Mouse (Mus musculus): Measurements from ENCODE around the gene Gm2a. TPM values are rescaled to one million over a fixed set of nuclear protein-coding genes. Genes with fewer than 3 reads are reported as not detected.
"Not testable (repeated sequence)": the region's sequence is repeated elsewhere in the genome, so short reads cannot be mapped to it uniquely, and the experiment has no call there.

Gm2a gene
- polyA plus RNA-seq, 1 experiment from 2014 or later = 51.9 TPM

- DNase-seq (ENCODE audit: low read depth, low spot score) = no peak
- POLR2A ChIA-PET = no interaction called here
- ATAC-seq = no peak
- CTCF ChIA-PET = interaction anchor here (0.9 to 3.4 kb wide), 3 partner anchors 10 to 82 kb away, joined by 4 to 20 read pairs (median 15); no protein-coding TSS in a partner anchor
- H3K27me3 ChIP-seq = no peaks in the 10 kb centered on the region
- in situ Hi-C loops (cut with MboI; ENCODE audit: low pct_unique_long_range_greater_than_20kb) = no loop called here
- TF ChIP-seq CTCF (IDR thresholded peaks at IDR 0.05) = no peak
Measured at GRCm38 (mm10) chr11:55076234-55076633, 21.7 kb upstream of the Gm2a start.

- in situ Hi-C loops (cut with MboI; ENCODE audit: low pct_unique_long_range_greater_than_20kb) = no loop called here
- ATAC-seq = no peak
- ChIA-PET CTCF (interaction anchor here (0.9 to 3.0 kb wide), 4 partner anchors 9 to 81 kb away, joined by 3 to 15 read pairs (median 4); no protein-coding TSS in a partner anchor), POLR2A (no interaction called here)
- no peak for TF ChIP-seq CTCF (IDR thresholded peaks at IDR 0.05)
- DNase-seq (ENCODE audit: low read depth, low spot score) = no peak
- H3K27me3 ChIP-seq = no peaks in the 10 kb centered on the region
Measured at GRCm38 (mm10) chr11:55077331-55078231, 20.3 kb upstream of the Gm2a start, which contains the start of gene Ccdc69. Gene Ccdc69 (minus strand): TSS chr11:55078131.

DNA sequence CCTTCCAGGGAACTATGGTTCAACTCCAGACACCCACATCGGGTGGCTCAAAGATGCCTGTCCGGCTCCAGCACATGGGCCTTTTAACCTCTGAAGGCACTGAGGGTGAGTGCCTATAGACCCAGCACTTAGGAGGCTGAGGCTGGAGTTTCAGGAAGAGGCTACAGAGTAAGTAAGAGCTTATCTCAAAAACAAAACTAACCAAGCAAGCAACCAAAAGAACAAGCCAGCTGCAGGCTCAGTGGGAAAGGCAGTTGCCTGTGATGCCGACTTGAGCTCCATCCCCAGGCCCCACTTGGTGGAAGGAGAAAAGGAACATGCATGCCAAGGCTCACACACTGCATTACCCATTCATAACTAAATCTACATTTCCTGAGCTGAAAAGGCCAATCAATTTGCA is 19.4 kb upstream of the Gm2a start:
- no peaks in the 10 kb centered on the region for H3K27me3 ChIP-seq
- ChIA-PET POLR2A (no interaction called here), CTCF (interaction anchor here (1.3 to 3.0 kb wide), 3 partner anchors 8 to 71 kb away, joined by 3 to 15 read pairs (median 4); no protein-coding TSS in a partner anchor)
- TF ChIP-seq CTCF (IDR thresholded peaks at IDR 0.05) = no peak
- in situ Hi-C loops (cut with MboI; ENCODE audit: low pct_unique_long_range_greater_than_20kb) = no loop called here
- ATAC-seq (no peak), DNase-seq (ENCODE audit: low read depth, low spot score) (no peak)

- POLR2A ChIA-PET = no interaction called here
- in situ Hi-C loops (cut with MboI; ENCODE audit: low pct_unique_long_range_greater_than_20kb) = no loop called here
- no peaks in the 10 kb centered on the region for H3K27me3 ChIP-seq
- CTCF ChIA-PET = interaction anchor here (1.3 to 3.0 kb wide), 2 partner anchors 7 to 71 kb away, joined by 3 to 15 read pairs; no protein-coding TSS in a partner anchor
- no peak for ATAC-seq
- no peak for TF ChIP-seq CTCF (IDR thresholded peaks at IDR 0.05)
- no peak for DNase-seq (ENCODE audit: low read depth, low spot score)
Measured at GRCm38 (mm10) chr11:55079180-55079579, 18.7 kb upstream of the Gm2a start.

DNA sequence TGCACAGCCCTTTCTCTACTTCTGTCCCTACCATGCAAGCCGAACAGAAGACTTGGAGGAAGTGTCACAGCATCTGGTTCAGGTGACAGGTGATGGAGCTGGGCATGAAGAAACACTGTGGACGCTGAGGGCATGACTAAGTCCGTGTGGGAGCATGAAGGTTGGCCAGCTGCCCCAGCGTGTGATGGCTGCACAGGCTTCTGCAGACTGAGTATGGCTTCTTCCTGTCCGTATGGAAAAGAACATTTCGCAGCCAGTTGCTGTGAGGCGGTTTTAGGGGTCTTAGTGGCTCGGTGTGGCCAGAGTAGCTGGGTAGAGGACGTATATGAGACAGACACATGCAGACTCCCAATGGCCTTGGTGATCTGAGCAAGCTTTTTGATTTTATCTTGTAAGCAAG is 16.7 kb upstream of the Gm2a start:
- no peaks in the 10 kb centered on the region for H3K27me3 ChIP-seq
- ATAC-seq = no peak
- in situ Hi-C loops (cut with MboI; ENCODE audit: low pct_unique_long_range_greater_than_20kb) = loop anchor here (5.0 kb wide), 1 partner anchor 39 kb away; no protein-coding TSS in a partner anchor
- ChIA-PET CTCF (interaction anchor here (1.1 to 1.6 kb wide), 3 partner anchors 35 to 59 kb away, joined by 3 to 4 read pairs (median 3); no protein-coding TSS in a partner anchor), POLR2A (no interaction called here)
- TF ChIP-seq CTCF (IDR thresholded peaks at IDR 0.05) = no peak
- DNase-seq (ENCODE audit: low read depth, low spot score) = no peak

- H3K27me3 ChIP-seq = no peaks in the 10 kb centered on the region
- no peak for DNase-seq (ENCODE audit: low read depth, low spot score)
- no peak for ATAC-seq
- ChIA-PET CTCF (interaction anchor here (3.3 kb wide), 1 partner anchor 10 kb away, joined by 20 read pairs; no protein-coding TSS in a partner anchor), POLR2A (no interaction called here)
- TF ChIP-seq CTCF (IDR thresholded peaks at IDR 0.05) = no peak
- in situ Hi-C loops (cut with MboI; ENCODE audit: low pct_unique_long_range_greater_than_20kb) = loop anchor here (5.0 kb wide), 3 partner anchors 42 to 87 kb away; no protein-coding TSS in a partner anchor
Measured at GRCm38 (mm10) chr11:55084629-55085028, 13.3 kb upstream of the Gm2a start.

DNA sequence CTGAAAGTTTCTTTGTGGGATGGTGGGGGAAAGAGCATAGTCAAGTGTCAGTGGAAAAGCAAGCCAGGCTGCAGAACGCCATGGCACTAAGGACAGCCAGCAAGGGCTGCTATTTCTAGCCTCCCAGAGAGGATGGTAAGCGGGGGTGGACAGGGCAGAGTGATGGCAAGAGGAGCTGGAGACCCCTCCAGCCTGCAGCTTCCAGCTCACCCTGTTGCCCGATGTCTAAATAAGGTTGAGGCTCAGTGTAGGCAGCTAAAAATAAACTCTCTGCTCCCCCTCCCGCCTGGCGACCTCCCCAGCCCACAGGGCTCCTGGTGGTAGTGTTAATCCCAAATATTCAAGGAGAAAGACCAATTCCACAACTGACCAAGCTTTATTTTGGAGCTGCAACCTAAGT is 12.5 kb upstream of the Gm2a start:
- DNase-seq (ENCODE audit: low read depth, low spot score) (no peak), ATAC-seq (no peak)
- no peaks in the 10 kb centered on the region for H3K27me3 ChIP-seq
- TF ChIP-seq CTCF (IDR thresholded peaks at IDR 0.05) = no peak
- CTCF ChIA-PET = interaction anchor here (0.9 to 3.5 kb wide), 6 partner anchors 8 to 90 kb away, joined by 3 to 21 read pairs (median 11); partner anchors contain the start of gene Ccdc69
- POLR2A ChIA-PET = interaction anchor here (0.6 kb wide), 1 partner anchor 105 kb away, joined by 3 read pairs; no protein-coding TSS in a partner anchor
- in situ Hi-C loops (cut with MboI; ENCODE audit: low pct_unique_long_range_greater_than_20kb) = loop anchor here (5.0 kb wide), 2 partner anchors 72 to 88 kb away; no protein-coding TSS in a partner anchor

GRCm38 (mm10) chr11:55087006-55087405 is 10.9 kb upstream of the Gm2a start:
- no peak for DNase-seq (ENCODE audit: low read depth, low spot score)
- in situ Hi-C loops (cut with MboI; ENCODE audit: low pct_unique_long_range_greater_than_20kb) = loop anchor here (5.0 kb wide), 2 partner anchors 70 to 90 kb away; no protein-coding TSS in a partner anchor
- peak; percentile 39 for ATAC-seq
- no peaks in the 10 kb centered on the region for H3K27me3 ChIP-seq
- CTCF ChIA-PET = interaction anchor here (0.7 to 3.5 kb wide), 24 partner anchors 9 to 285 kb away, joined by 3 to 21 read pairs (median 4); partner anchors contain the start of gene Ccdc69
- TF ChIP-seq CTCF (IDR thresholded peaks at IDR 0.05) = peak; percentile 84
- POLR2A ChIA-PET = interaction anchor here (0.6 kb wide), 1 partner anchor 329 kb away, joined by 3 read pairs; no protein-coding TSS in a partner anchor

DNA sequence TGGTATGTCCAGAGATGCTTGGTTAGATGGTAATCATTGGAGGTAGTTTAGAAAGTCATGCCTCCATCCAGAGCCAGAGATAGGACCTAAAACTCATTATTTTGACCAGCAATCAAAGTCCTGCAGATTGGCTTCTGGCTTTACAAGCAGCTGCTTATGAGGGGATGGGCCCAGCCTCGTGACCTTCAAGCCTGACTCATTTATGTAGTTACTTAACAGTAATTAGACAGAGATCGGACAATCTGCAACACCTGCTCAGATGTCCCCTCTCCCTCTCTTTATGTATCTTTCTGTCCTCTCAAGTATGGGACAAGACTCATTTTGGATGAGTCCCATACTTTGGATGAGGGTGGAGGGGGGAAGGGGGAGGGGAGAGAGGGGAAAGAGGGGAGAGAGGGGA is 8.0 kb upstream of the Gm2a start:
- no peak for TF ChIP-seq CTCF (IDR thresholded peaks at IDR 0.05)
- ChIA-PET CTCF (interaction anchor here (1.5 to 1.7 kb wide), 2 partner anchors 48 to 68 kb away, joined by 3 to 5 read pairs; no protein-coding TSS in a partner anchor), POLR2A (no interaction called here)
- ATAC-seq = no peak
- no peaks in the 10 kb centered on the region for H3K27me3 ChIP-seq
- in situ Hi-C loops (cut with MboI; ENCODE audit: low pct_unique_long_range_greater_than_20kb) = loop anchor here (5.0 kb wide), 2 partner anchors 67 to 93 kb away; no protein-coding TSS in a partner anchor
- DNase-seq (ENCODE audit: low read depth, low spot score) = no peak

- ATAC-seq = no peak
Measured at GRCm38 (mm10) chr11:55093096-55093495, 4.8 kb upstream of the Gm2a start.

GRCm38 (mm10) chr11:55096296-55096695 is 1.6 kb upstream of the Gm2a start:
- POLR2A ChIA-PET = interaction anchor here (1.2 kb wide), 1 partner anchor 107 kb away, joined by 3 read pairs; no protein-coding TSS in a partner anchor
- CTCF ChIA-PET = interaction anchor here (1.5 kb wide), 1 partner anchor 10 kb away, joined by 4 read pairs; no protein-coding TSS in a partner anchor
- ATAC-seq; in situ Hi-C loops (cut with MboI; ENCODE audit: low pct_unique_long_range_greater_than_20kb); H3K27me3 ChIP-seq; DNase-seq (ENCODE audit: low read depth, low spot score): not testable (repeated sequence)

More at GRCm38 (mm10) chr11:55093096-55093495, 4.8 kb upstream of the Gm2a start:
- in situ Hi-C loops (cut with MboI; ENCODE audit: low pct_unique_long_range_greater_than_20kb) = no loop called here
- H3K27me3 ChIP-seq = no peaks in the 10 kb centered on the region
- no peak for TF ChIP-seq CTCF (IDR thresholded peaks at IDR 0.05)
- ChIA-PET POLR2A (no interaction called here), CTCF (no interaction called here)
- DNase-seq (ENCODE audit: low read depth, low spot score) = no peak

Measured in Patski (cell line).